8 mouse cellular contexts compared by ENCODE assay signal in genomic region chr6:49214928-49215747, GRCm38 (mm10). TPM values are rescaled to one million over a fixed set of nuclear protein-coding genes. Genes with fewer than 3 reads are reported as not detected.
DNase-seq lines count a peak whose midpoint lies in the region; ATAC-seq lines count a peak whose summit lies in the region.

Igf2bp3 (minus strand) TSS chr6:49214957.

- peaks cover 33% of the 10 kb centered on the region for H3K4me1 ChIP-seq in heart, embryonic 16.5 days (ENCODE audit: control insufficient read depth, insufficient read depth, low read length)
- peaks cover 35% of the 10 kb centered on the region for H3K4me1 ChIP-seq in limb, embryonic 15.5 days
- peaks cover 30% of the 10 kb centered on the region for H3K4me1 ChIP-seq in neural tube, embryonic 14.5 days (ENCODE audit: control insufficient read depth, insufficient read depth, low read length)

- peak; percentile 29 to 54 for DNase-seq in spleen, adult 18-20 months
- DNase-seq in spleen, adult 12 weeks (ENCODE audit: low spot score), result no peak
- DNase-seq in c-Kit-positive CD71-positive TER-119-positive erythroid progenitor cells, embryonic 14.5 days (ENCODE audit: low spot score), result peak; percentile 85
- DNase-seq in urinary bladder, postnatal 25 days (ENCODE audit: low spot score), result peak; percentile 72
- no peak for DNase-seq in left cerebral cortex, adult 8-10 months (ENCODE audit: low spot score in 2 of 2)

- H3K9me3 ChIP-seq in heart, embryonic 16.5 days (replicated peaks; ENCODE audit: control insufficient read depth, low read length), result no peaks in the 10 kb centered on the region
- no peaks in the 10 kb centered on the region for H3K9me3 ChIP-seq in limb, embryonic 15.5 days
- H3K9me3 ChIP-seq in neural tube, embryonic 14.5 days (ENCODE audit: control insufficient read depth, low read length), result no peaks in the 10 kb centered on the region

- ATAC-seq in heart, embryonic 16.5 days (replicated peaks; ENCODE audit: extremely low read depth, insufficient read depth, low FRiP score), result peak; percentile 83
- ATAC-seq in limb, embryonic 15.5 days (ENCODE audit: insufficient number of reproducible peaks, low FRiP score, low TSS enrichment, low read depth), result peak; percentile 85
- ATAC-seq in neural tube, embryonic 14.5 days (ENCODE audit: low read depth), result peak; percentile 78

- H3K27ac ChIP-seq in heart, embryonic 16.5 days (ENCODE audit: low read length), result peak within 1 kb of the TSS; percentile 99
- peak within 1 kb of the TSS; percentile 97 for H3K27ac ChIP-seq in limb, embryonic 15.5 days
- peak within 1 kb of the TSS; percentile 94 for H3K27ac ChIP-seq in neural tube, embryonic 14.5 days (ENCODE audit: low read depth, low read length)

- H3K9ac ChIP-seq in heart, embryonic 16.5 days (ENCODE audit: low read length), result peak within 1 kb of the TSS; percentile 98
- H3K9ac ChIP-seq in limb, embryonic 15.5 days, result peak within 1 kb of the TSS; percentile 85
- H3K9ac ChIP-seq in neural tube, embryonic 14.5 days (replicated peaks; ENCODE audit: low read depth, low read length), result peak within 1 kb of the TSS; percentile 96

- H3K4me2 ChIP-seq in heart, embryonic 16.5 days (ENCODE audit: low read depth, low read length), result peak within 1 kb of the TSS; percentile 94
- H3K4me2 ChIP-seq in limb, embryonic 15.5 days, result peak within 1 kb of the TSS; percentile 80
- peak within 1 kb of the TSS; percentile 92 for H3K4me2 ChIP-seq in neural tube, embryonic 14.5 days (ENCODE audit: low read depth, low read length)

- no peaks in the 10 kb centered on the region for H3K36me3 ChIP-seq in heart, embryonic 16.5 days (ENCODE audit: control insufficient read depth, insufficient read depth)
- no peaks in the 10 kb centered on the region for H3K36me3 ChIP-seq in limb, embryonic 15.5 days
- H3K36me3 ChIP-seq in neural tube, embryonic 14.5 days (ENCODE audit: control insufficient read depth, insufficient read depth, low read length), result no peaks in the 10 kb centered on the region

- peak within 1 kb of the TSS; percentile 97 for H3K4me3 ChIP-seq in heart, embryonic 16.5 days (ENCODE audit: low read length)
- H3K4me3 ChIP-seq in limb, embryonic 15.5 days, result peak within 1 kb of the TSS; percentile 88
- peak within 1 kb of the TSS; percentile 82 for H3K4me3 ChIP-seq in neural tube, embryonic 14.5 days (ENCODE audit: low read depth, low read length)

- no peaks in the 10 kb centered on the region for H3K27me3 ChIP-seq in heart, embryonic 16.5 days (ENCODE audit: control insufficient read depth, insufficient read depth, low read length)
- H3K27me3 ChIP-seq in limb, embryonic 15.5 days, result no peaks in the 10 kb centered on the region
- no peaks in the 10 kb centered on the region for H3K27me3 ChIP-seq in neural tube, embryonic 14.5 days (ENCODE audit: control insufficient read depth, insufficient read depth, low read length)

- under 1% methylated on average over 67 of the region's 68 CpGs for WGBS in heart, embryonic 16.5 days
- WGBS in limb, embryonic 15.5 days, result 1% methylated on average over 67 of the region's 68 CpGs
- WGBS in neural tube, embryonic 14.5 days, result under 1% methylated on average over 65 of the region's 68 CpGs

RNA-seq across cellular contexts. Expression of gene Igf2bp3, which starts in this region (rescaled TPM):
- polyA plus RNA-seq in heart, embryonic 16.5 days (2015; fragmentation: Nextera tagmentation; extraction: Ambion mirVana), result 33.1 and 33.5 TPM in 2 replicates
- 45.9 and 46.1 TPM in 2 replicates for polyA plus RNA-seq in limb, embryonic 15.5 days (2015; fragmentation: Nextera tagmentation; extraction: Ambion mirVana)
- polyA plus RNA-seq in neural tube, embryonic 14.5 days (2014; fragmentation: Nextera tagmentation; extraction: Ambion mirVana), result 26.9 and 34.7 TPM in 2 replicates
- total RNA-seq in left cerebral cortex, adult 8-10 months (2022), result not detected

Comparison
In these comparisons a context has a peak if more than half of its experiments do, and no peak if none do; other contexts are left out.
1. DNase-seq: peak in spleen, adult 18-20 months (2 of 2), c-Kit-positive CD71-positive TER-119-positive erythroid progenitor cells, embryonic 14.5 days (single experiment) and urinary bladder, postnatal 25 days (single experiment); none in spleen, adult 12 weeks (single experiment) and left cerebral cortex, adult 8-10 months (0 of 2).
2. Peak in every context shown above with its lines, with median percentiles within 50 percentile points of each other: ATAC-seq, H3K27ac ChIP-seq, H3K4me2 ChIP-seq, H3K4me3 ChIP-seq and H3K9ac ChIP-seq.